Mouse (Mus musculus): ENCODE measurements at regions not wholly inside any gene's neighbourhood (a gene's known extent, or its start where the extent isn't known, plus 50 kb on each side); places are given as distances from the start of the nearest gene placed in this dataset.

DNA sequence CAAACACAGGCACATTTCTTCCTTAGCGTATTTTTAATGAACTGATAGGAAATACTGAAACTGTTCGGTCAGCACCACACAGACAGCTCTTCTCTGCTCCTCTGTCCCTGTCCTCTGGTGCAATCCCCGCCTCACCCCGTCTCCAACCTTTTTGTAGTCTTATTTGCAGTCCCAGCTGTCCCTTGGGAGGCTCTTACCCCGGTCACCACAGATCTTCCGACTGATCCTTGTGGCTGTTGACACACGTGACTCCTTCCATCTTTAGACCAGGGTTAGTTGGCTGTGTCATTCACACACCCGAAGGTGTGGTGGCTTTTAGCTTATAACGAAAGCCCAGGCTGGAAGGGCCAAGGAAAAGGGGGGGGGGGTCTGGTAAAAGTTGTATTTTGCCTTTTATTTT, 56.4 kb downstream of the Cyp26a1 start:
- DNase-seq = no peak

DNA sequence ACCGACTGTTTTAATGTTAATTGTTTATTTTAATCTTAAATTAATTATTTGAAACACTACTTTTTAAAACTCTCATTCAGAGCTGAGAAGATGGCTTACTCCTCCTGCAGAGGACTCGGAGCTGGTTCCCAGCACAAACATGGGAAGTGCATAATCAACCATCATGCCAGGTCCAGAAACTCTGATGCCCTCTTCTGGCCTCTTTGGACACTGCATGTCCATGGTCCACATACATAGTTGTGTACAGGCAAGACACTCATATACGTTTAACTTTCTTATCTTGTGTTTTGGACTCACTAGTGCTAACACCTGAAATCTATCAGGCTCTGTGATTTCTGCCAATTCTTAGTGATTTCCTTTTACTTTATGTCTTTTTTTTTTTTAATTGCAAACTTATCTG, 57.8 kb downstream of the Cyp26a1 start:
- no peak for DNase-seq

DNA sequence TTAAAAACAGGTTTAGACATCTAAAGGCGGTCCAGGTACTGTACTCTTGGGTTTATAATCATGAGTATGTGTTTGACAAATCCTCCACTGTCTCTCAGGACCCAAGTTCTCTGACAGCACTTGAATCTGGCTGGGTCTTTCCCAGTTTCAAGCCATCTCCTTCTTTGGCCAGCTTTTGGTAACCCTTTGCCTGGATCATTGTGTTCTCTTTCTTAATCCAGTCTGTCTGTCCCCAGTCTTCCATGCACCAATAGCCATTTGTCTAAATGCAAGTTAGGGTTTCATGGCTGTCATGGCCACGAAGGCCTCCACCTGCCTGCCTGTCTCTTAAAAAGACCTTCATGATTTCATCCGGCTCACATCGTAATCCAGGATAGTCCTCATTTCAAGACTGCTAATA, 71.8 kb downstream of the Cyp26a1 start:
- no peak for DNase-seq

DNA sequence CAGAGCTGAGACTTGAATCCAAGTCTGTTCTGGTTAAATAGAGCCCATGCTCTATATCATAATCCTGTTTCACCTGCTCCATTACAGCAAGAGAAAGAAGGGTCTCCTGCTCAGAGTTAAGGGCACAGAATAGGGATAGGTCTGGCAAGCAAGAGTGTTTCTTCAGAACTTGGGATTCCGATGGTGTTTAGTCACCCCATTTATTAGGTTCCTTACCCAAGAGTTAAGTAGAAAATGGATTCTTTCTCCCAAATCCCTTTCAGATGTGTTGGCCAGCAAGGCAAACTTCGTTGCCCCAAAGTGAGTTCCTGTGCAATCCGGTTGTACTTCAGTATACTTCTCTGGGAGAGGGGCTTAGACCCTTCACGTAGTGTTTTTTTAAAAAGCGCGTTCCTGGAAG, 74.4 kb downstream of the Cyp26a1 start:
- no peak for DNase-seq

DNA sequence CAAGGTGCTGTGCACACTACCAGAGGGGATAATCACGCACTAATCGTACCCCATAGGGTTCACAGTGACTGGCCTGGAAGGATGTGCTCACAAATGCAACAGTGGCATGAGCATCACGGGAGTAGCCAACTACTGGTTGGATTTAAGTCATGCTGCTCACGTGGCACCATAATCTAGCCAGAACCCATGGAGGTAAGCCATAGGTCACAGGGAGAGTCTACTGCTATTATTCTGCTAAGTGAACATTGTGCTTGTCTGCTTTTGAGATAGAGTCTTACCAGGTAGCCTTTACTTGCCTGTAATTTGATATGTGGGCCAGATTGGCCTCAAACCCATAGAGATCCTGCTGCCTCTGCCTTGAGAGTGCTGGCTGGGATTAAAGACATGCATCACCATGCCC, 77.0 kb downstream of the Cyp26a1 start:
- DNase-seq = no peak

DNA sequence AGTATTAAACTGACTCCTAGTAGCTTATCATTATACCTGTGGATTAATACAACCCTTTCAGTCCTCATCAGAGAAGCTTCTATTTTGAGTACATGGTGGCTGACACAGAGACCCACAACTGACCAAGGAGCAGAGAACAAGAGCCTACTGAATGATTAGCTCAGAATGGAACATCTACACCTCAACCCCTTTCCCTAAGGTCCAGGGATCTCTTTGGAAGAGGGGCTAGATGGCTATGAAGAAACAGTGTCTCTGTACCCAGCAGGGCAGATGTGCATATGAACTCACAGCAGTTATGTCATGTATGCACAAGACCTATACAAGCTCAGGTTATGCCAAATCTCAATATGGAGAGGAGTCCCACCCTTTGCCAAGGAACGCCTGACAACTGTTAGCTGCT, 77.4 kb downstream of the Cyp26a1 start:
- no peak for DNase-seq

DNA sequence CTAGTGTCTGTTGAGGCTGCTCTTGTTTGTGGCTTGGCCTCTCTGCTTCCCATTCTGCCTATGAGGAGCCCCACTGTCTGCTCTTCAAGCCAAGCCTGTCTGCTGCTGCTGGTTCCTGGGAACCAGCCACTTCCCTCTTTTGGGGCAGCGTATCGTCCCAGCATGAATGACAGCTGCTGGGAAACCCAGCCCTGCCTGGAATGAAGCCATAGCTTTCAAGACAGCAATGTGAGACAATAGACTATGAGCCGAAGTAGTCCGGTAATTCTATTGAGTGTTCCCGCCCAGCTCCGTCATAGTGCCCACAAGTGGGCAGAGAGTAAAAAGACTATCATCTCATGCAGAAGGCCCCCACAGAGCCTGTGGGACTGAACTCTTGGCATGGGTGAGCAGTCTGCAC, 80.4 kb downstream of the Cyp26a1 start:
- DNase-seq = peak; percentile 8

DNA sequence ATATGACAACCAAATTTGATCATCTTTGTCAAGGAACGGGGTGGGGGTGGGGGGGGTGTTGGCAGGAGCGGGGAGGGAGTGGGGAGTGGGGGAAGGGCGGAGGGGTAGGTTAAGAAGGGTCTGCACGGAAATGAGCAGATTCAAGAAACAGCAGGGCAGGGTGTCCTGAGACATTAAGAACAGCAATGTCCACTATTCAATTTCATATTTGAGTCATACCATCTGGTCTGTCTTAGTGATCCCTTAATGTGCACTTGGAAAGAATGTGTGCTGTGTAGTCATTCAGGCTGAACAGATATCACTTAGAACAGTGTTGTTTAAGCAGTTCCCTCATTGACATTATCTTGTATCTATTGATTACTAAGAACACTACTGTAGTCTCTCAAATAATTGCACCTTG, 81.0 kb downstream of the Cyp26a1 start:
- no peak for DNase-seq

DNA sequence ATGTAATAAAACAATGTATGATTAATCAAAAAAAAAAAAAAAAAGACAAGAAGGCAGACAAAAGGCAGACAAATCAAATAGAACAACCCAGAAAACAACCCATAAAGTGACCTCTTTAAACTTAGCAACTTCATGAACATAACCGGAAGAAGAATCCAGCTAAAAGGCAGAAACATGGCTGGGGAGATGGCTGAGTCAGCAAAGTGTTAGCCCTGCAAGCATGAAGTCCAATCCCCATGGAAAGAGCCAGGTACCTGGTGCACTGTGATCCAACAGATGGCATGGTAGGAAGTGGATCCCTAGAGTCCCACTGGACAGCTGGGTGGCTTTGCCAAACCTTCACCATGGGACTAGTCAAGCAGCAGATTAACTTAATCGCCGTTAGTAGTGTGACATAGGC, 90.9 kb downstream of the Cyp26a1 start:
- DNase-seq = no peak

DNA sequence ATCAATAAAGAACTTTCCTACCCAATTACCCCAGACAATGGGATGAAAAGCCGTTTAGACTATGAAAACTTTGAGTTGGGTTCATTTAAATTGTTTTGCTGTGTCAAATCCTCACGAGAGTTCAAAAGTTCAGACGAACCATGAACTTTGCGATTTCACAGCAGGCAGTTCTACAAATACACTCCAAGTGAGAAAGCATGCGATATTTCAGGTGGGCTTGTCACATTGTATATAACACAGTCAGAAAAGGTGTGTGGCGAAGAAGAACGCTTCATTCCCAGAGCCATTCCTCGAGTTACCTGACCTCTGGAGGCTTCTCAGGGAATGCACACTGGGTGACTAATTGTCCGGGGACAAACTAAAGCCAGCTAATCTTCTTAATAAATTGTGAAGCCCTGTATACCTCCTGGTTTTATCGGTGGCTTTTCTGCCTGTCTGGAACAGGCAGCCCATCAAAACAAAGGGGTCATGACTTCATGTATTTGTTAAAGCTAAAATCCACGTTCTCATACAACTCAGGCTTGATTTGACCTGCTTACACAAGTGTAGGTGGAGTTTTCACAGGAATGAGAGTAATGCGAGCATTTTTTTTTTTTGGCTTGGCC, 92.1 kb downstream of the Cyp26a1 start:
- DNase-seq = no peak

DNA sequence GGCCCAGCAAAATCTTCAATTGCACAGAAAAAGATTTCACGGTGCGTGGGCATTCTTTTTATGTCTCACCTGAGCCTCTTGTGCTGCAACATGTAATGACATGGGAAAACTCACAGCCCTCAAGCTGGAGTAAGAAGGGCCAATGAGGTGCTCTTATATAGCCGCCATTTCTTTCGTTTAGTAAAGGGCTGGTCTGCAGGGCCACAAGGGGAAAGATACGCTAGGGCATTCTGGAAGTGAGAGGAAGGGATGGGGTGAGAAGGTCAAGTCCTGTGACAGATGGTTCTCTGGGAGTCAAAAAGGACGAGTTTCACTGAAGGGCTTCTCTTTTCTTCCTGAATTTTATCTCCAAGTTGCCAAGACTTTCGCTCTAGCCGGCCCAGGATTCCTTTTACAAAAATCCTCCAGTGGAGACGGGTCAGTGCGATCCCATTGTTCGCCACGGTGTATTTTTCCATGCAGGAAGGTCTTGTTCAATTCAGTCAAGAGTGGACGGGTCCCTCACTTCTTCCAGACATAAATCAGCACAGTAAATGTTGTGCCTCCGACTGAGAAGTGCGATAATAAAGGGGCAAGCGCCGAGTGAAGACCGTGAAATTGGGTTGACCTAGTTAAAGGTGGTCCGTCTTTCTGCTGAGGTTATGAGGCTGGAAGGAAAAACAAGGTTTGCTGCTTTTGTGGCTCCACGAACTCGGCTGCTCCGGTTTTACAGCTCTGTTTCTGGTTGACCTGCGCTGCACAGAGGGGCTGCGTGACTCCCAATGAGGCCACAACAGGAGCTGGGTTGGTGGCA, 92.9 kb downstream of the Cyp26a1 start:
- no peak for DNase-seq

DNA sequence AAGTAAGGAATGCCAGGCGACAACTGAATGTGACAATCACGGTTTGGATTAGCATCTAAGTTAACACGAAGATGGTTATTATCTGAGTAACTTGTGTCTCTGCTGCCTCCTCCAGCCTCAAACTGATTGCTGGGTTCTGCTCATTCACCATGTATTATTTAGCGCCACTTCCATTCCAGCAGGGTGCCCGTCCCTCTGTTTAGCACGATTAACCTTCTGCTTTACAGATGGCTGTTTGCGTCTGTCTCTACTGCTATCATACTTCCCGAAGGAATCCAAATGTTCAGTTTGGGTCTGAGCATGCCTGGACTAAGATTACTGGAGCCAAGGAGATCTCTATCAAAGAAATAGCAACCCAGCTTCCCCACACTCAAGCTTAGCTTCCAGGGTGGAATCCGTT, 95.6 kb downstream of the Cyp26a1 start:
- DNase-seq = no peak

DNA sequence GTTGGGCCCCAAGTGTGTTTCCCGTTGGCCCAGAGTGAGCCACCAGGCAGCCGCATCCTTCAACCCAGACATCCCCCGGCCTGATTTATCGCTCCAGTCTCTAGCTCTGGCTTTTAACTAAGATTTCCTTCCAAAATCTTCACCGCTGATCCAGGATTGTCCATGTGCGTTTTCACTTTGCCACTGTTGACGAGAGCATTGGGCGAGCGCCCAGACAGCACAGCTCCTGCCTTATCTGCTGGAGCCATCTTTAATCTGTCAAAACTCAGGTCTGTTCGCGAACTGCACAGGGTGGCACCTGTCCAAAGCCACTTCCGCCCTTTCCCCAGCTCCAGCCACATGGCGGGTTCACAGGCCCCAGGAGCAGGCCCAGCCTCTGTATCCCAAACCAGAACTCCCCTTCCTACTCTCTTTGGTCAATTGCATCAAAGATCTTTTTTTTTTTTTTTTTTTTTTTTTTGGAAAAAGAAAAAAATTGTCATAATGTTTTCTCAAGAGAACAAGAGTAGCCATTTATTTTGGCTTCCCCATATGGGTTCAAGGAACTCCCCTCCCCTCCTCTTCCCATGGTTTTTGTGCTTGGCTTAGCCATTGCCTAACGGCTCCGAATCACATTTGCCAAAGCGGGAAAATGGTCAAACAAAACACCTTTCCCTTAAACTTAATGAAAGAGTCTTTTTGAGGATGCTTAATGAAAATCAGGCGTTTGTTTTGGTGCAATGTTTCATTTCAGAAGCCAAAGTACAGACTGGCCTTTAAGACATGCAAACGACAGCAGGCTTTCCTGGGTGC, 98.2 kb downstream of the Cyp26a1 start:
- DNase-seq = peak; percentile 44

DNA sequence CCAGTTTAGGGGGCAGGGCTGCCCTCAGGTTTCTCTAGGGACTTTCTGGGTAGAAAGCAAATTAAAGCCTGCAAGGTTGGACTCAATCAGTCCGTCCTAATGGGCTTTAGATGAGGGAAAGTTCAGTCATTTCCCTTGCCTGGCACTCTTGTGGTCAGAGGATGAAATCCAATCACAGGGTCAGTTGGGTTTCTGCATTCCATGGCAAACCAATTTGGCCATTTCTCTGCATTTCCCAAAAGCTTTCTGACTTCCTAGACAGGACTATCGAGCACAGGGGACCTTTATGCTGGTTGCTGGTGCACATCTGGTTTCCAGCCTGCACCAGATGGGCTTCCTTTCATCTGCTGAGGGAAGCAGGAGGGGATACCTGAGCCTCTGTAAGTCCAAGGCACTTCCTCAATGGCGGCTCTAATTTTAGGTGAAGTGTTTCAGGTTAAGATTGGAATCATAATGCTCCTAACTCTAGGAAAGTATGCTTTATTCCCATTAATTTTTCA, 102.6 kb downstream of the Cyp26a1 start:
- DNase-seq = no peak

DNA sequence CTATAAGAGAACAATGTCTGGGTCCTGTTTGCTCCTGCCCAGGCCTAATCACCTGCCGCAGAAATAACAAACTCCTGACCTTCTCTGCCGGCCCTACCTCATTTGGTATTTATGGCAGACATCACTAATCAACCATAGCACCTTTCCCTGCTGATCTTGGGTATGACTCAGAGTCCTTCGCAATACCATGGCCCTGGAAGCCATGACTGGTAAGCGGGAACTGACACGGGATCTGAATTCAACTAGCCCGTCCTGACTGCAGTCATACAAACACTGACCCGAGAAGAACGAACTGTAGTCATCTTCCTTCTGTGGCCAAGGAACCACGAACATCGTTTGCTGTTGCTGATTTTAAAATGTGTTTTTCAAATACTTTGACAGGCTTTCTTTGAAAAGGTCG, 112.1 kb downstream of the Cyp26a1 start:
- no peak for DNase-seq

DNA sequence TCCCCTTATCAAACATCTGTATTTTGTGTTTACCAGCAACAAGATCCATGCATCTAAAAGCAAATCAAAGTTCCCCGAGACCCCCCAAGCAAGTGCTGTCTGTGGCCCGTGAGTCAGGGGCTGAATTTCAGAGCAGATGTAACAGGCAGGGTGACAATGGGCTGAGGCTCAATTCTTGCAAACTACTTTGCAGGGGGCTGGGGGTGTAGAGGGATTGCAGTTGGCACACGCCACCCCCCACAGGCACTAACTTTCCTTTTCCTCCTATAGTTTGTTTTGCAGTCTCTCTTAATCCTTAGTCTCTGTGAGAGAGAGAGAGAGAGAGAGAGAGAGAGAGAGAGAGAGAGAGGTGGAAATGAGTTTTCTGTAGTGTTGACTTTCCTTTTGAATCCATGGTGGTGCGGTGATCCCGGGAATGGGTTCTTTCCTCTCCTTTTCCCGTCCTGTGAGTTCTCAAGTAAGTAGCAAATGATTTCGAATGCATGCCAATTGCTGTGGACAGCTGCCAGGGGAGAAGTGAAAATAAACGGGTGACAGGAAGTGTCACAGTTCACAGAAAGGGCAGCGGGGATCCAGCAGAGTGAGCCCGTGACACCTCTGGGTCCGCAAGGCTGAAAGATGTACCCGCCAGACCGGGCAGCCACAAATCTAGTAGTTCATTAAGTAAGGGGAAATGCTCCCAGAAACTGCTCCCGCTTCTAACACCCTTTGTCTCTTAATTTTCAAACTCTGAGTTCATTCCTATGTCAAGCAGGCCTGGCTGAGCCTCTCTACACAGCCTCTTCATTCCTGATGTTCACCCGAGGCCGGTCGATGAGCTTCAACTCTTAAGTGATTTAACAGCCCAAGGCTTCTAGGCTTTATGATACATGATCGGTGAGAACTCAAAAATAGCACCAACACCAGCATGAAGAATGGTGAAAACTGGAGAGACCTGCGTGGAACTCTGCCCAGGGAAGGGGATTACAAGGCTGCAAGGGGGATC, 116.8 kb downstream of the Cyp26a1 start:
- DNase-seq = peak; percentile 58

DNA sequence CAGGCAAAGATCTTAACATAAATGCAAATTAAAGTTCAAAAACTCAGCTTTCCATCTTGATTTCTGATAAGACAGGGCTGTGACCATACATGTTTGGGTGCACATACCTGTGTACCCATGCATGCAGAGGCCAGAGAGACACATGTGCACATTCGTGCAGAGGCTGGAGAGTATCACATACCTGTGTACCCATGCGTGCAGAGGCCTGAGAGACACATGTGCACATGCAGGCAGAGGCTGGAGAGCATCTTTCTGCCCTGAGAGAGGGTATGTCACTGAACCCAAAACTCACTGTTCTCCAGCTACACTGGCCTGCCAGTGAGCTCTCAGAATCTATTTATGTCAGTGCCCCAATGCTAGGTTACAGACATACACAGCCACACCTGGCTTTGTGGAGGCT, 118.0 kb downstream of the Cyp26a1 start:
- DNase-seq = no peak

DNA sequence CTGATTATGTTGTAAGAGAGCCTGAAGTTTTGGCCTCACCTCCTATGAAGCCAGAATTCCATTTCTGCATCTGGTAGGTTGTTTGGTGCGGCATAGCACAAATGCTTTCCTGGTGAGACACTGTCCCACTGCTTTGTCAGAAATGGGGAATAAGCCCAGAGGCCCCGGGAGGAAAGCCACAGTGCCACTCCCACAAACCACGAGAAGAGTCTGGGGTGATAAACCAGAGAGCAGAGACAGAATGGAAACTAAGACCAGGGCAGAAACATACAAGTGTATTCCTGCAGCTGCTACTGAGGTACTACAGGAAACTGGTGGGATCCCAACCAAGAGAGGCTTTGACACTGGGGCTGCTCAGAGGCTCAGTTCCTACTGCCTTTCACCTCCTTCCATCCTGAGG, 123.6 kb downstream of the Cyp26a1 start:
- DNase-seq = no peak

DNA sequence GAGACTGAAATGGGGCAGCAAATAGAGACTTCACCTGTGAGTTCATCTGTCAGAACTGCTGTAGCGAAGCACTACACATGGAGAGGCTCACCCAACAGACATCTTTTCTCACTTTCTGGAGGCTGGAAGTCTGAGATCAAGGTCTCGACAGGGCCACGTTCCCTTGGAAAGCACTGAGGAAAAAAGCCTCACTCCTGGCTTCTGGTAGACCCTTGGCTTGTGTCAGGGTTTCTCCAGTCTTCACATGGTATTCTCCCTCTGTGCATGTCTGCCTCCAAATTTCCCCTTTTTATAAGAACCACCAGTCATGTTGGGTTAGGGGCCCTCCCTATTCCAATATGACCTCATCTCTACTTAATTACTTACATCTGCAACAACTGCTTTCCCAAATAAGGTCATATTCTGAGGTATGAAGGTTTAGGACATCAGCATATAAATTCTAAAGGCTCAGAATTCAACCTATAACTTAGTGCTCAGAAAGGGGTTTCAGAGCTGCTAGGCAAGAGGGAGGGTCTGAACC, 124.1 kb downstream of the Cyp26a1 start:
- no peak for DNase-seq

DNA sequence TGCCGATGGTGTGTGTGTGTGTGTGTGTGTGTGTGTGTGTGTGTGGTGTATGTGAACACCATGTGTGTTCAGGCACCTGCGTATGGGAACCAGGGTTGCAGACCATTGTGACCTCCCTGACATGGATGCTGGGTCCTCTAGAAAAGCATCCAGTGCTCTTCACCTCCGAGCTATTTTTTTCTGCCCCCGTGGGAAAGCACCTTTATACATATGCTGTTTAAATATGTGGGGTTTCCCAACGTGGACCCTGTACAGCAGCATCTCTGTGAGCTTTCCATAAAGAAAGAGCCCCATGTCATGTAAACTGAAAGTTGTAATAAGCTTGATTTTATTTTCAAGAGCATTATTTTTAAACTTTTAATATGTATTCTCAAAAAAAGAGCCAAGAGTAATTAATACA, 126.6 kb downstream of the Cyp26a1 start:
- no peak for DNase-seq

DNA sequence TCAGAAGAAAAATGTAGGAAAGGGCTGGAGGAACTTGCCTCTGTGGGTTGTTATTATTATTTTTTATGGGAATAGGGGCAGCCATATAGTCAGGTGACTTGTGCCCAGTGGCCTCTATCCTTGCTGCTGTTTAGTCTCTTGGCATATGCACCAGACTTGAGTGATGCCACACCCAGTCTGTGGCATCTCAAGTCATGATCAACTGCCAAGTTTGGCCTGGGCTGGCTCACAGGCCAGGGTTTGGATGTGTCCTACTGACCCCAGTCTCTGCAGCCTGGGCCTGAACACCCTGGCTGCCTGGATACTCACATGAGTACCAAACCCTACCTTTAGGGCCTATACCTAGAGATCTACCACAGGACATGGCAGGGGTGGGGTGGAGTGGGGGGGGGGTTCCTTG, 133.8 kb downstream of the Cyp26a1 start:
- DNase-seq = no peak

DNA sequence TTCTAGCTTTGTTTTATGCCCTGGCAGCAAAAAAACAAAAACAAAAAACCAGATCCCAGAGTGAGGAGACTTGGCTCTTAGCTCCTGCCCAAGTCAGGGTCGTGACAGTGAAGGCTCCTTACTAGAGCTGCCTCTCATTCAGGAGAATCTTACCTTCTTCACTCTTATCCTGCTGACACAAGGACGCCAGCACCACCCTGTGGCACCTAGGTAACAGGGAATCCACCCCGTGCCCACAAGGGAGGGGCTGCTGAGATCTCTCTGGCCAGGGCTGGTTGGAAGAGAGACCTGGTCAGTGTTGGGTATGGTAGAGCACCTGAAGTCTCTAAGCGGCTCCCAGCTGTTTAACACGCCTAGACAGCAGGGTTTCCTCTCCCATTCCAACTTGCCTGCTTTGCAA, 139.3 kb downstream of the Cyp26a1 start:
- no peak for DNase-seq
